Mouse (Mus musculus) megakaryocyte progenitor cell, adult 5-6 weeks (primary cell): ENCODE measurements around the gene Plppr4. TPM values are rescaled to one million over a fixed set of nuclear protein-coding genes. Genes with fewer than 3 reads are reported as not detected.
A peak's percentile ranks its signal among the peaks of the same experiment; 100 is the strongest.

Experiments used
- ATAC-seq: replicated peaks from 2 replicates; pipeline ENCODE4 v1.8.0; 2016; ENCODE audit warnings: mild to moderate bottlenecking, moderate TSS enrichment, inconsistent platforms; ENCODE audit not compliant: poor library complexity
- total RNA-seq, 2 experiments: library from RNA; stranded (forward) in 1 of 2; stranded (reverse) in 1 of 2; fragments of 157-497, 149-512 nt in 1 of 2; fragments of 200-1000 nt in 1 of 2; gene quantifications; 2 replicates each; pipeline versions ENCODE4 v1.2.3 to v1.2.4; 2015 to 2017

The Plppr4 gene
- total RNA-seq, 2 experiments from 2014 or later = not detected

GRCm38 (mm10) chr3:117297735-117298134 lies 62.9 kb downstream of the Plppr4 start:
- ATAC-seq = peak; percentile 86

GRCm38 (mm10) chr3:117294308-117294925 lies 66.3 kb downstream of the Plppr4 start:
- ATAC-seq = no peak

Other genes starting within 250 kb of the Plppr4 start
- not detected in 2 replicates for gene Plppr5, start 214.0 kb upstream of the Plppr4 start, total RNA-seq (2015)
- gene Plppr5, start 214.0 kb upstream of the Plppr4 start, total RNA-seq (2017) = not detected in 2 replicates